Mouse (Mus musculus) myocyte (in vitro differentiated cells): ENCODE results near the gene Hoxa4.

ENCODE experiments used
- CEBPB ChIP-seq: IDR thresholded peaks from 2 replicates; pipeline ENCODE4 v1.6.1; 2011; ENCODE audit warnings: mild to moderate bottlenecking, moderate library complexity; ENCODE audit not compliant: poor library complexity, insufficient read depth, severe bottlenecking
- E2F4 ChIP-seq: IDR thresholded peaks from one replicate; pipeline ENCODE4 v1.6.1; 2011; ENCODE audit warnings: mild to moderate bottlenecking, control low read depth, moderate library complexity; ENCODE audit not compliant: insufficient read depth
- POLR2A ChIP-seq: IDR thresholded peaks from one replicate; pipeline ENCODE4 v1.6.1; 2011; ENCODE audit warnings: low read depth, mild to moderate bottlenecking, control low read depth, moderate library complexity; ENCODE audit not compliant: insufficient read length
- TCF12 ChIP-seq: IDR thresholded peaks from one replicate; pipeline ENCODE4 v1.6.1; 2011; ENCODE audit warnings: mild to moderate bottlenecking, control low read depth; ENCODE audit not compliant: poor library complexity, insufficient read depth, severe bottlenecking
- USF1 ChIP-seq: IDR thresholded peaks from one replicate; pipeline ENCODE4 v1.6.1; 2011; ENCODE audit warnings: low read depth, mild to moderate bottlenecking, control low read depth, moderate library complexity

GRCm38 (mm10) chr6:52189172-52189591 lies 2.4 kb downstream of the Hoxa4 start:
- TF ChIP-seq USF1 (no peak), POLR2A (no peak), E2F4 (no peak), CEBPB (no peak), TCF12 (no peak)
